Mouse (Mus musculus) forebrain, embryonic 11.5 days (tissue): ENCODE data around the gene Psmd9. TPM values are rescaled to one million over a fixed set of nuclear protein-coding genes. Genes with fewer than 3 reads are reported as not detected.
"Not testable (repeated sequence)": the region's sequence is repeated elsewhere in the genome, so short reads cannot be mapped to it uniquely, and the experiment has no call there.

Experiments
- ATAC-seq: fragments of 200-750 bp; cut with Nextera tagmentation; replicated peaks from 2 replicates; pipeline ENCODE4 v1.8.0; 2017; ENCODE audit warnings: moderate TSS enrichment; ENCODE audit not compliant: low FRiP score
- DNase-seq: peaks from one replicate; pipeline ENCODE4 v3.0.0-alpha.2; 2017; ENCODE audit warnings: low spot score
- H3K27ac ChIP-seq: fragments of 300-500 bp; sonication (generic); 2 replicates; pipeline ENCODE4 v1.5.1; 2014; ENCODE audit warnings: low read depth, low read length
- H3K27me3 ChIP-seq: fragments of 300-500 bp; sonication (generic); 2 replicates; pipeline ENCODE4 v1.6.1; 2014; ENCODE audit warnings: mild to moderate bottlenecking, low read length, mixed read lengths; ENCODE audit not compliant: control insufficient read depth, insufficient read depth
- H3K36me3 ChIP-seq: fragments of 300-500 bp; sonication (generic); 2 replicates; pipeline ENCODE4 v1.6.1; 2014; ENCODE audit warnings: mild to moderate bottlenecking, low read length, moderate library complexity, mixed read lengths; ENCODE audit not compliant: control insufficient read depth, insufficient read depth
- H3K4me1 ChIP-seq: fragments of 300-500 bp; sonication (generic); replicated peaks from 2 replicates; pipeline ENCODE4 v1.6.1; 2014; ENCODE audit warnings: low read length, mixed read lengths; ENCODE audit not compliant: control insufficient read depth, insufficient read depth
- H3K4me2 ChIP-seq: fragments of 300-500 bp; sonication (generic); 2 replicates; pipeline ENCODE4 v1.6.1; 2014; ENCODE audit warnings: low read depth, mild to moderate bottlenecking, low read length, moderate library complexity, mixed read lengths; ENCODE audit not compliant: severe bottlenecking
- H3K4me3 ChIP-seq: fragments of 300-500 bp; sonication (generic); 2 replicates; pipeline ENCODE4 v1.5.1; 2014; ENCODE audit warnings: low read depth, low read length
- H3K9ac ChIP-seq: fragments of 300-500 bp; sonication (generic); 2 replicates; pipeline ENCODE4 v1.6.1; 2014; ENCODE audit warnings: low read length
- H3K9me3 ChIP-seq: fragments of 300-500 bp; sonication (generic); 2 replicates; pipeline ENCODE4 v1.6.1; 2016; ENCODE audit warnings: low read length, mixed read lengths; ENCODE audit not compliant: control insufficient read depth
- WGBS: fragments of 180-500 bp; shearing (Covaris S2); extraction: QIAGEN DNeasy Blood & Tissue Kit; methylation state at CpG from one replicate; pipeline ENCODE4 v1.1.7; 2014; 5-methylcytosine and 5-hydroxymethylcytosine counted together
- polyA plus RNA-seq: library from polyadenylated mRNA; unstranded; fragments of >200 nt; fragmentation: Nextera tagmentation; extraction: Ambion mirVana; gene quantifications from 2 replicates; pipeline ENCODE4 v1.2.1, GENCODE M21; 2014

Psmd9 gene
- polyA plus RNA-seq, 1 experiment from 2014 or later = 68.5 TPM

GRCm38 (mm10) chr5:123202771-123203170 lies 33.6 kb downstream of the Psmd9 start:
- H3K4me3 ChIP-seq, H3K4me2 ChIP-seq, H3K27me3 ChIP-seq, H3K4me1 ChIP-seq, H3K9me3 ChIP-seq, DNase-seq, H3K36me3 ChIP-seq, H3K9ac ChIP-seq, H3K27ac ChIP-seq, ATAC-seq: not testable (repeated sequence)
- WGBS = 40% methylated on average over 4 of the region's 4 CpGs

GRCm38 (mm10) chr5:123203591-123203990 lies 34.4 kb downstream of the Psmd9 start:
- H3K9ac ChIP-seq, H3K9me3 ChIP-seq, H3K4me2 ChIP-seq, H3K27me3 ChIP-seq, DNase-seq, H3K36me3 ChIP-seq, H3K4me3 ChIP-seq, H3K27ac ChIP-seq, ATAC-seq, H3K4me1 ChIP-seq: not testable (repeated sequence)
- WGBS = 87% methylated on average over 7 of the region's 7 CpGs

GRCm38 (mm10) chr5:123222346-123223050 lies 53.3 kb downstream of the Psmd9 start:
- H3K9me3 ChIP-seq, H3K4me3 ChIP-seq, H3K4me1 ChIP-seq, ATAC-seq, DNase-seq, H3K27me3 ChIP-seq, H3K36me3 ChIP-seq, H3K9ac ChIP-seq, H3K4me2 ChIP-seq, H3K27ac ChIP-seq: not testable (repeated sequence)
- 73% methylated on average over 3 of the region's 5 CpGs for WGBS

GRCm38 (mm10) chr5:123223051-123223410 lies 53.8 kb downstream of the Psmd9 start:
- DNase-seq = no peak

GRCm38 (mm10) chr5:123223861-123224260 lies 54.6 kb downstream of the Psmd9 start:
- 69% methylated on average over 5 of the region's 6 CpGs for WGBS
- H3K27me3 ChIP-seq, H3K9ac ChIP-seq, H3K27ac ChIP-seq, DNase-seq, H3K4me1 ChIP-seq, H3K4me3 ChIP-seq, H3K9me3 ChIP-seq, H3K36me3 ChIP-seq, H3K4me2 ChIP-seq, ATAC-seq: not testable (repeated sequence)

More at GRCm38 (mm10) chr5:123223051-123223410, 53.8 kb downstream of the Psmd9 start:
- WGBS = 85% methylated on average over 4 of the region's 4 CpGs
- Histone ChIP-seq H3K4me1 (no peaks in the 10 kb centered on the region), H3K27me3 (no peaks in the 10 kb centered on the region), H3K27ac (no peak overlapping the region), H3K4me2 (no peak overlapping the region), H3K9ac (no peak overlapping the region), H3K9me3 (no peaks in the 10 kb centered on the region), H3K4me3 (no peak overlapping the region), H3K36me3 (no peaks in the 10 kb centered on the region)
- ATAC-seq = no peak

GRCm38 (mm10) chr5:123226851-123227250 lies 57.6 kb downstream of the Psmd9 start:
- H3K4me2 ChIP-seq = no peak overlapping the region
- H3K27ac ChIP-seq = no peak overlapping the region
- H3K36me3 ChIP-seq = no peaks in the 10 kb centered on the region
- WGBS = 87% methylated on average over 7 of the region's 7 CpGs
- H3K27me3 ChIP-seq = no peaks in the 10 kb centered on the region
- no peak overlapping the region for H3K9ac ChIP-seq
- no peak for ATAC-seq
- H3K4me3 ChIP-seq = no peak overlapping the region
- H3K4me1 ChIP-seq = no peaks in the 10 kb centered on the region; the same call in 1 of the 2 replicates
- H3K9me3 ChIP-seq = no peaks in the 10 kb centered on the region
- DNase-seq = no peak

- peak overlapping the region; percentile 80 for H3K9ac ChIP-seq
- no peak overlapping the region for H3K27ac ChIP-seq
- 2% methylated on average over 42 of the region's 42 CpGs for WGBS
- no peaks in the 10 kb centered on the region; the same call in 1 of the 2 replicates for H3K4me1 ChIP-seq
- no peaks in the 10 kb centered on the region for H3K9me3 ChIP-seq
- ATAC-seq = peak; percentile 82
- DNase-seq = peak; percentile 96
- peak overlapping the region; percentile 53 for H3K4me2 ChIP-seq
- H3K36me3 ChIP-seq = no peaks in the 10 kb centered on the region
- no peaks in the 10 kb centered on the region for H3K27me3 ChIP-seq
- peak overlapping the region; percentile 66 for H3K4me3 ChIP-seq
These were observed 58.7 kb downstream of the Psmd9 start for GRCm38 (mm10) chr5:123227762-123228523.

- Histone ChIP-seq H3K9me3 (no peaks in the 10 kb centered on the region), H3K9ac (peak overlapping the region; percentile 80), H3K4me2 (peak overlapping the region; percentile 53), H3K27me3 (no peaks in the 10 kb centered on the region), H3K4me1 (no peaks in the 10 kb centered on the region; the same call in 1 of the 2 replicates), H3K27ac (no peak overlapping the region), H3K36me3 (no peaks in the 10 kb centered on the region), H3K4me3 (peak overlapping the region; percentile 66)
- ATAC-seq = no peak
- WGBS = 9% methylated on average over 15 of the region's 15 CpGs
- DNase-seq = no peak
These were observed 59.3 kb downstream of the Psmd9 start for GRCm38 (mm10) chr5:123228524-123228922.
